Mouse (Mus musculus): ENCODE data around the gene Fbxw7. TPM values are rescaled to one million over a fixed set of nuclear protein-coding genes. Genes with fewer than 3 reads are reported as not detected.

Fbxw7 gene
- polyA plus RNA-seq, 1 experiment from 2014 or later, result 3.8 TPM

DNA sequence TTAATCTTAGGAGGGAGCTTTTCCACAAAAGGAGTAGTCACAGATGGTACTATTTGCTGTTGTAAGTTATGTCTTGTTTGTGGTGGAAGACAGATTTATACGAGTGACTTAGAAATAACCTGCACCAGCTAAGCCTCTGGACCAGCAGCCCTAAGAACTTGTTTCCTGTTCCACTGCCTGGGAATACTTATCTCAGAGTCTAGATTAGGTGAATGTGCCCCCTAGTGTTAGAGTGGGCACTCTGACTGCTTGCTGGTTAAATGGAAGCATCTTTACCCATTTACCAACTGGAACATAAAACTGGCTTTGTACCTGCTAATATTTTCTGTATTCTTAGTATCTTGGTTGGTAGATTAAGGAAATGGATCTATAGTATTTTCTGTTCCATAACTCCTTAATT lies 74.6 kb downstream of the Fbxw7 start:
- H3K9me3 ChIP-seq (replicated peaks), result no peaks in the 10 kb centered on the region
- H3K27ac ChIP-seq, result no peak overlapping the region
- no peak overlapping the region for H3K4me2 ChIP-seq
- H3K9ac ChIP-seq, result no peak overlapping the region
- no peak overlapping the region for H3K4me3 ChIP-seq (replicated peaks)
- H3K36me3 ChIP-seq, result no peaks in the 10 kb centered on the region
- no peaks in the 10 kb centered on the region for H3K27me3 ChIP-seq
- no peak for ATAC-seq (ENCODE audit: low read depth)
- no peak for DNase-seq
- 43% methylated on average over 1 of the region's 1 CpGs for WGBS (ENCODE audit: insufficient replicate concordance)
- peaks cover 3% of the 10 kb centered on the region; the same call in 1 of the 2 replicates for H3K4me1 ChIP-seq (replicated peaks)

DNA sequence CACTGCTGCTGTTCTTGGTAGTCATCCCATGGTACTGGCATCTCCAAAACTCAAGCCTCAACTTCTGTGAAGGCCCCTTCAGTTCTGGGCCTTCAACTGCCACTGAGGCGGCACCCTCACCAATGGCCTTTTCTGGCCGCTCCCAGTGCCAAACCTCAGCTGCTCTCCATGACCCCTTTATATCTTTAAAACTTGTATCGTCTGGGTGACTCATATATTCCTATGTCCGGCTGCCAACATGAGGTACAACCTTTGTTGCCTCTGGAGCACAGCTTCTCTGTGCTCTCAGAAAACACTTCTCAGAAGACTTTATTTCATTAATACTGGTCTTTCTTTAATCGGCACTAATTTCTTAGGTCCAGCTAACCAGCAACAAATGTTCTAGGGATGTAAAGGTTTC lies 75.9 kb downstream of the Fbxw7 start:
- DNase-seq (no peak), ATAC-seq (ENCODE audit: low read depth) (no peak)
- H3K9ac ChIP-seq, result no peak overlapping the region
- H3K4me3 ChIP-seq (replicated peaks), result no peak overlapping the region
- H3K36me3 ChIP-seq, result no peaks in the 10 kb centered on the region
- no peak overlapping the region for H3K27ac ChIP-seq
- no peaks in the 10 kb centered on the region for H3K27me3 ChIP-seq
- no peak overlapping the region for H3K4me2 ChIP-seq
- 0 out of 2 replicates have a peak, but pooled peaks cover 3% of the 10 kb centered on the region for H3K4me1 ChIP-seq (replicated peaks)
- no peaks in the 10 kb centered on the region for H3K9me3 ChIP-seq (replicated peaks)
- WGBS (ENCODE audit: insufficient replicate concordance), result 81% methylated on average over 5 of the region's 5 CpGs

DNA sequence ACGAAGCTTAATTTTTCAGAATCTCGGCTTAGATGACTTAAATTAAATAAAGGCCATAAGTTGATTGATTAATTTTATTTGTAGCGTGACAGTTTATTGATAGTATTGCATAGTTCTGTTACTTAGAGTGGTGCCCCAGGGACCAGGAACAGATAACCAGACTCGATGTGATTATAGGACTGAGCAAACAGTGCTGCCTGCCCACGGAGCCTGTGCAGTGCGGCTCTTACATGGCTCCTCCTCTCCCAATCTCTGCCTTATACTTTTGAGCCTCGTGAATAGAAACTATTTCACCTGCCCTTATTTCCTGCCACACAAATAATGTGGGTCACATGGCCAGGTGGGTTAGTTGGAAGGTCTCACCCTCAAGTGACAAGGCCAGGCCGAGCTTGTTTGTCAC lies 82.9 kb downstream of the Fbxw7 start:
- Histone ChIP-seq H3K27me3 (no peaks in the 10 kb centered on the region), H3K36me3 (no peaks in the 10 kb centered on the region), H3K4me2 (no peak overlapping the region), H3K27ac (no peak overlapping the region), H3K9me3 (replicated peaks) (no peaks in the 10 kb centered on the region), H3K4me1 (replicated peaks) (no peaks in the 10 kb centered on the region), H3K4me3 (replicated peaks) (no peak overlapping the region), H3K9ac (no peak overlapping the region)
- ATAC-seq (ENCODE audit: low read depth), result no peak
- WGBS (ENCODE audit: insufficient replicate concordance), result 71% methylated on average over 8 of the region's 8 CpGs
- no peak for DNase-seq

DNA sequence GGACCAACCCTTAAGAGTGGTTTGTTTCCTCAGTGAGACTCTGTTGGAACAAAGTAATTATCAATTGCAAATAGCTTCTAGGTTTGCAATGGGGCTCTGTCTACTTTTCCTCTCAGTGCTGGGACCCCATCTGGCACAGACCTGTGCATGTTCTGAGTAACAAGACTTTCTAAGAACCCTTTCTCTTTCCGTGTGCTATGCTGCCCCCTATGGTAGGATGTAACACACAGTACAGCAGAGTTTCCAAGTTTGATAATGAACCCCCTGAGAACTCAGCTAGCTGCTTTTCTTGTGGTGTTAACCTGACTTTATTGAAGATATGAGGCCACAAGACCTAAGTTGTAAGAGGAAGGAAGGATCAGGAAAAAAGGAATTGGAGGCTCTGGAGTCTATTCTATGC lies 91.5 kb downstream of the Fbxw7 start:
- H3K9ac ChIP-seq, result no peak overlapping the region
- H3K27me3 ChIP-seq, result no peaks in the 10 kb centered on the region
- H3K27ac ChIP-seq, result no peak overlapping the region
- no peak overlapping the region for H3K4me3 ChIP-seq (replicated peaks)
- no peak for ATAC-seq (ENCODE audit: low read depth)
- 15% methylated on average over 1 of the region's 1 CpGs for WGBS (ENCODE audit: insufficient replicate concordance)
- H3K4me2 ChIP-seq, result no peak overlapping the region
- no peaks in the 10 kb centered on the region for H3K9me3 ChIP-seq (replicated peaks)
- DNase-seq, result no peak
- H3K4me1 ChIP-seq (replicated peaks), result no peaks in the 10 kb centered on the region
- peaks cover 8% of the 10 kb centered on the region; the same call in 1 of the 2 replicates for H3K36me3 ChIP-seq

DNA sequence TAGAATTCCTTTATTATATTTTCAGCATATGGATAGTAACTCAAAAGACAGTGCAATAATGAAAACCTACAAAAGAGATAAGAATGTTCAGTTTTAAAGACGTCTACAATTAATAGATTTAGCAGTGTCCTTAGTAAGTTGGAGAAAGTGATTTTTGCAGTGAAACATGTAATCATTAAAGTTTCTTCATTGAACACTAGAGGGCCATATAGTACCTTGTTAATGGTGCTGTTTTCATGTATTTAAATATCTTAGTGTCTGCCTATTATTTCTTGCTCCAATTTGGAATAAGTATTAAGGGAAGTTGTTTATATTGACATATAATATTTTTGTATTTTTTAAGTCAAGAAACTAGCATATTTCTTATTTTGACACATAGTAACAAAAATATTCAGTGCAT lies 99.2 kb downstream of the Fbxw7 start:
- Histone ChIP-seq H3K27me3 (no peaks in the 10 kb centered on the region), H3K4me2 (no peak overlapping the region), H3K4me3 (replicated peaks) (no peak overlapping the region), H3K27ac (no peak overlapping the region), H3K4me1 (replicated peaks) (0 out of 2 replicates have a peak, but pooled peaks cover 2% of the 10 kb centered on the region), H3K9me3 (replicated peaks) (no peaks in the 10 kb centered on the region), H3K36me3 (no peaks in the 10 kb centered on the region), H3K9ac (no peak overlapping the region)
- WGBS (ENCODE audit: insufficient replicate concordance), result 31% methylated on average over 1 of the region's 1 CpGs
- ATAC-seq (ENCODE audit: low read depth), result no peak
- no peak for DNase-seq

DNA sequence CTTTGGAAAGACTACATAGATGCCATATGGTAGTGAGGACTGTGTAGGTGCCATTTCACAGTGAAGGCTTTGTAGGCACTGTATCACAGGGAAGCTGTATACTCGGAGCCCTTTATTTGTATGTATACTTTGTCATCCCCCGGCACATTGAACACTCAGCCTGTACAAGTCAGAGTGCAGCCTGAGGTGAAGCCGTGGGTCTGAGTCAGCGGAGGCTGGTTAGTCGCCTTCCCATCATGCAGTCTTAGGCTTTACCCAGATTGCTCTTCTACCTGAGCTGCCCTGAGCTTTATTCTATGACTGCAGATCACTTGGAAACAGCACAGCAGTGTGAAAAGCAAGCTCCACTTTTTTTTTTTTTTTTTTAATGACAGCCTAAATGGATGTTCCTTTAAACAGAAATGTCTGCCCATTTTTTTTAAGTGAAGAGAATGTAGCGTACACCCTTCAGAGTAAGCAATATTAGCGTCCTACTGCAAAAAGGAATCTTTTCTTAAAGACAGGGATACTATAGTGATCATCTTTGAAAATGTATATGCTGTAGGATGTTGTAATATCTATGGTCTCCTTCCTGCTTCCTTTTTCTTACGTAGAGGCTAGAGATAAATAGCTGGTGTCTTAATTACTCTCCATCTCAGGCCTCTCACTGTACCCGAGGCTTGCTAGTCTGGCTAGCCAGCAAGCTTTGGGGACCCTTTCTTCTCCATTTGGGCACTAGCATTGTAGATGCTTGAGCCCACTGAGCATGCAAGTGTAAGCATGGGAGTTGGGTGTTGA lies 103.0 kb downstream of the Fbxw7 start:
- WGBS (ENCODE audit: insufficient replicate concordance), result 64% methylated on average over 9 of the region's 9 CpGs
- DNase-seq (no peak), ATAC-seq (ENCODE audit: low read depth) (no peak)
- Histone ChIP-seq H3K9ac (no peak overlapping the region), H3K9me3 (replicated peaks) (no peaks in the 10 kb centered on the region), H3K4me3 (replicated peaks) (no peak overlapping the region), H3K4me1 (replicated peaks) (peaks cover 6% of the 10 kb centered on the region), H3K4me2 (no peak overlapping the region), H3K36me3 (no peaks in the 10 kb centered on the region), H3K27ac (no peak overlapping the region), H3K27me3 (no peaks in the 10 kb centered on the region)

DNA sequence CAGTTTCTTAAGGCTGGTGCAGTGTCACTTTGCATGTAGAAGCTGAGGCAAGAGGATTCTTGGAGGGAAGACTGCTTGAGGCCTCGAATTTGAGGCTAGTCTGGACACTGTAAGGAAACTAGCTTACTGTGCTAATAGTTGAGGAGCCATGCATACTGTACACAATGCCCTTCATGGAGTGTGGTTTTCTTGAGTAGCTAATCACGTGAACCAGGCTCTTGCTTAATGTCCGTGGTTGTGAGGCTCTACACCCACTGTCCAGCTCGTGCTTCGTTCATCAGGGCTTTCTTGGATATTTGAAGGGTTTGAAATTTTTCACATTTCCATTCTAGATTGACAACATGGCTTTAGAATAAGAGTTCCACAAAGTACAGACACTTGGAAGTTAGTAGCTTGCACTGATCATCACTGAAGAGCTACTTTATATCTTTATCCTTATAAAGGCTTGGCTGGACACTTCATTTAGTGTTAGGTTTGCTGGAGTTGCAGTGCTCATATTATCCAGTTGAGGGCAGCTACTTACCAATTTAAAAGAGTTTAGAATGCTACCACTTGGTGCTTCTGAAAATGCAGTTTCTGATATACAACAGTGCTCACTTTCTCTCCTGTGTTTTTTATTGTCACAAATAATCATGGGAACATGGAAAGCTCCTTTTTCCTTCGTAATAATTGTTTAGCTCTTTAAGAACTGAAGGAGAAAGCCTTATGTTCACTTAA lies 106.8 kb downstream of the Fbxw7 start:
- WGBS (ENCODE audit: insufficient replicate concordance), result 51% methylated on average over 6 of the region's 6 CpGs
- H3K9me3 ChIP-seq (replicated peaks), result no peaks in the 10 kb centered on the region
- DNase-seq, result no peak
- no peaks in the 10 kb centered on the region for H3K27me3 ChIP-seq
- no peak overlapping the region for H3K4me2 ChIP-seq
- peaks cover 11% of the 10 kb centered on the region for H3K4me1 ChIP-seq (replicated peaks)
- no peak overlapping the region for H3K27ac ChIP-seq
- H3K9ac ChIP-seq, result no peak overlapping the region
- no peak for ATAC-seq (ENCODE audit: low read depth)
- no peak overlapping the region for H3K4me3 ChIP-seq (replicated peaks)
- no peaks in the 10 kb centered on the region for H3K36me3 ChIP-seq

DNA sequence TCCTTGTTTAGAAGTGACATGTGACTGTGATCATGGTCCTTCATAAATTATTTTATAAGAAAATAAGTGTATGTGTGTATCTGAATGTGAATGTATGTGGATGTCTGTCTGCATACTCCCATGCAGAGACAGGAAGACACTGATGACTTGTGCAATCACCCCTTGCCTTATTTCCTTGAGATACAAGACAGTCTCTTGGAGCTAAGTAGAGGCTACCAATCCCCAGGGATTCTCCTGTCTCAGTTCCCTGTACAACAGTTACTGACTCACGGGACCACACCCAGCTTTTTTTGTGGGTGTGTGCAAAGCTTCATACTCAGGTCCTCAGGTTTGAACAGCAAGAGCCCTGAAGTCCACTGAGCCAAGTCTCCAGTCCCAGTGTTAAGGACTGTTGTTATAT lies 108.2 kb downstream of the Fbxw7 start:
- Histone ChIP-seq H3K4me1 (replicated peaks) (peaks cover 9% of the 10 kb centered on the region), H3K27ac (no peak overlapping the region), H3K27me3 (no peaks in the 10 kb centered on the region), H3K4me3 (replicated peaks) (no peak overlapping the region), H3K9me3 (replicated peaks) (no peaks in the 10 kb centered on the region), H3K36me3 (no peaks in the 10 kb centered on the region), H3K9ac (no peak overlapping the region), H3K4me2 (no peak overlapping the region)
- WGBS (ENCODE audit: insufficient replicate concordance), result 21% methylated on average over 1 of the region's 1 CpGs
- DNase-seq, result no peak
- no peak for ATAC-seq (ENCODE audit: low read depth)

DNA sequence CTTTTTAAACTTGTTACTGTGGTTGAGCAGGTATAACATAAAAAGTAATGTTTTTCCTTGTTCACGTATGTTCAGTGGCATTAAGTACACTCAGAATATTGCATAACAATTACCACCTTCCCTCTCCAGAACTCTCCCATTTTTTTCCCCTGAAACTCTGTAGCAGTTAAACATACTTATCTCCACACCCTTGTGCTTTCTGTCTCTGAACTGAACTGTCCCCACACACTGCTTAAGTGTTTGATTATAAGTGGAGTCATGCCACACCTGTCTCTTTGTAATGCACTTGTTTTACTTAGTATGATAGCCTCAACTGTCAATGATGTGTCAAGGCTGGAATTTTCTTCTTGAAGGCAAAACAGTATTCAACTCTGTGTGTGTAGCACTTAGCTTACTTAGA lies 108.6 kb downstream of the Fbxw7 start:
- DNase-seq, result no peak
- WGBS (ENCODE audit: insufficient replicate concordance), result 60% methylated on average over 1 of the region's 1 CpGs
- peaks cover 9% of the 10 kb centered on the region for H3K4me1 ChIP-seq (replicated peaks)
- no peaks in the 10 kb centered on the region for H3K9me3 ChIP-seq (replicated peaks)
- no peak overlapping the region for H3K4me2 ChIP-seq
- H3K27me3 ChIP-seq, result no peaks in the 10 kb centered on the region
- H3K27ac ChIP-seq, result no peak overlapping the region
- H3K9ac ChIP-seq, result no peak overlapping the region
- H3K4me3 ChIP-seq (replicated peaks), result no peak overlapping the region
- no peak for ATAC-seq (ENCODE audit: low read depth)
- no peaks in the 10 kb centered on the region for H3K36me3 ChIP-seq

DNA sequence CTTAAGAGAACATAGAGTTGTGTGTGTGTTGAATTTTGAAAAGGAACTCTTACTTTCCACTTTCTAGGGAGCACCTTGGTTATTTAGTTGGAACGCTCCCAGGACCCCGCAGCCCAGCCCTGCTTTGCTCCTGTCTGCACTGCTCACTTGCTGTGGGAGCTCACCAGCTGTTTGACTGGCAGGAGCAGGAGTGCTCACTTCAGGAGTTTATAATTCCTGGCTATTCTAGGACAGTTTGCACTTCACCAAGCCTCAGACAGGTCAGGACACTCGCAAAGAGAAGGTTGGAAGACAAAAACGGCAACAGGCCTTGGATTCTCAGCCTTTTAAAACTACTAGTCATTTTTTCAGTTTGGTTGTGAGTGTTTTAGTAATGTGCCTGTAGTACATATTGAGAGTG lies 110.2 kb downstream of the Fbxw7 start:
- no peaks in the 10 kb centered on the region for H3K27me3 ChIP-seq
- H3K4me2 ChIP-seq, result no peak overlapping the region
- no peak overlapping the region for H3K4me3 ChIP-seq (replicated peaks)
- no peaks in the 10 kb centered on the region for H3K36me3 ChIP-seq
- ATAC-seq (ENCODE audit: low read depth) (no peak), DNase-seq (no peak)
- H3K9me3 ChIP-seq (replicated peaks), result no peaks in the 10 kb centered on the region
- H3K27ac ChIP-seq, result no peak overlapping the region
- peaks cover 9% of the 10 kb centered on the region for H3K4me1 ChIP-seq (replicated peaks)
- WGBS (ENCODE audit: insufficient replicate concordance), result 78% methylated on average over 4 of the region's 4 CpGs
- H3K9ac ChIP-seq, result no peak overlapping the region

DNA sequence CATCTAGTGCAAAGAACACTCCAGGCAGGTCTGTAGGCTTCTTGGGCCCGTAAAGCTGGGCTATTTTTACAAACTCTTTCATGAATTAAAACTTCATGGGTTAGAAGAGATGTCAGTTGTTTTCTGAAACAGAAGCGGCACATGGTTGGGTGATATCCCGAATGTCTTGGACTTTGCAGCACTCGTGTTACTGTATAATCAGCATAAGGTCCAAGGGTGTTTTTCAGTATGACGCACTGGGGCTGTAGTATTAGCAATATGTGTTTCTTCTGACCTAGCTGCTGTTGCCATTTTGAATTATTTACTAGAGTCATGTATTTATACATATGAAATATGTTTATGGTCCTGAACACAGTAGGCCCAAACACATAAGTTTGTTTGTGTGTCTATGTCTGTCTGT lies 111.1 kb downstream of the Fbxw7 start:
- no peak overlapping the region for H3K9ac ChIP-seq
- no peaks in the 10 kb centered on the region for H3K27me3 ChIP-seq
- peaks cover 9% of the 10 kb centered on the region for H3K4me1 ChIP-seq (replicated peaks)
- no peak overlapping the region for H3K27ac ChIP-seq
- WGBS (ENCODE audit: insufficient replicate concordance), result 83% methylated on average over 5 of the region's 5 CpGs
- no peak for ATAC-seq (ENCODE audit: low read depth)
- no peak overlapping the region for H3K4me3 ChIP-seq (replicated peaks)
- H3K9me3 ChIP-seq (replicated peaks), result no peaks in the 10 kb centered on the region
- H3K36me3 ChIP-seq, result no peaks in the 10 kb centered on the region
- DNase-seq, result no peak
- no peak overlapping the region for H3K4me2 ChIP-seq
